Mouse (Mus musculus) yolk sac, embryonic 10.5 days (tissue): Measurements from ENCODE around the gene Barhl2.
A peak's percentile ranks its signal among the peaks of the same experiment; 100 is the strongest.

Source experiments
- DNase-seq: peaks from one replicate; pipeline ENCODE4 v3.0.0-alpha.2; 2017; ENCODE audit warnings: low spot score

Barhl2 gene

DNA sequence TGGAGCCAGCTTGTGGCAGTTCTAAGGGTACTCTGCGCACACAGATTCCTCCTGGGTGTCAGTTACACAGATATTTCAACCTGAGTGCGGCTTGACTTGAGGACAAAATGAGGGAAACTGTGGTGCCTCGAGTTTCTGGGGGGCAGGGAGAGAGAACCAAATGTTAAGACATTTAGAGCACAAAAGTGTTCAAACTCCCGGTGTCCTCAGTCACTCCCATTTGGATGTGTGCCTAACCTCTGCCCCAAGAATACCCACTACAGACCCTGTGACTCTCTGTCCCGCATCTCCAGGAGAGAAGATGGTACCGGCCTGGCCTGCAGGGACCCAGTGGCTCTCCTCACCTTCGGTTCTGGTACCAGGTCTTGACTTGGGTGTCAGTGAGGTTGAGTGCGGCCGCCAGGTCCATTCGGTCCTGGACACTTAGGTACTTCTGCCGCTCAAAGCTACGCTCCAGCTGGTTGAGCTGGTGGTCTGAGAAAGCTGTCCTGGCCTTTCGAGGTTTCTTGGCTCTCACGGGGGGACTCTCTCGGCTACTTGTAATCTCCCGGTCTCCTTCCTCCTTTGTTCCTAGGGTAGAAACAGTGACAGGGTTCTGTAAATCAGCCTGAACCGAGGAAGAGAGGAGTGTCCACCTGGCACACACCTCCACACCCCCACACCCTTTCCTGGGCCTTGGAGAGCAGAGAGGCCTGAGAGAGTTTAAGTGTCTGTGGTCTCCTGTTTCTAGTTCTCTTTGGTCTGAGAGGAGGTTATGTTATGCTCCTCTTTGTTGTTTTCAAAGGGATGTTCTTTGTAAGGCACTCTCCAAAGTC, 2.7 kb downstream of the Barhl2 start:
- no peak for DNase-seq

- no peak for DNase-seq
Observed at GRCm38 (mm10) chr5:106454411-106455105, 3.4 kb downstream of the Barhl2 start.

DNA sequence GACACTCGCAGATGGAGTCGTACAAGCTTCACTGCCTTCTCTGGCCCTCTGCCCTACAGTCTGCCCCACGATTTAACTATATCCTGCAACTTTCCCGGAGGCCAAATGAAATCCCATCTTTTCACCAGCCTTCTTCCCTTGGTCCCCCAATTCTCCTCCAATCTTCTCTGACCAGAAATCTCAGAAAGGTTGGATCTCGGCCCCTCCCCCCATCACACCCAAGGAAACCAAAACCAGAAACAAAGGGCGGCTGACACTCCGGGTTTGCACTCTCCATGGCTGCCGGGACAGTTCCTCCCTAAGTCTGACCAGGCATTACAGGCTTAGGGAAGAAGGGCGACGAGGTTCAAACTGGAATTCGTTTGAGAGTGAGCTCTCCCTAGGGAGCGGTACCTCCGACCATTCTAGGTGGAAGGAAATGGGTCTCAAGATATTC, 4.1 kb downstream of the Barhl2 start:
- DNase-seq = no peak

DNA sequence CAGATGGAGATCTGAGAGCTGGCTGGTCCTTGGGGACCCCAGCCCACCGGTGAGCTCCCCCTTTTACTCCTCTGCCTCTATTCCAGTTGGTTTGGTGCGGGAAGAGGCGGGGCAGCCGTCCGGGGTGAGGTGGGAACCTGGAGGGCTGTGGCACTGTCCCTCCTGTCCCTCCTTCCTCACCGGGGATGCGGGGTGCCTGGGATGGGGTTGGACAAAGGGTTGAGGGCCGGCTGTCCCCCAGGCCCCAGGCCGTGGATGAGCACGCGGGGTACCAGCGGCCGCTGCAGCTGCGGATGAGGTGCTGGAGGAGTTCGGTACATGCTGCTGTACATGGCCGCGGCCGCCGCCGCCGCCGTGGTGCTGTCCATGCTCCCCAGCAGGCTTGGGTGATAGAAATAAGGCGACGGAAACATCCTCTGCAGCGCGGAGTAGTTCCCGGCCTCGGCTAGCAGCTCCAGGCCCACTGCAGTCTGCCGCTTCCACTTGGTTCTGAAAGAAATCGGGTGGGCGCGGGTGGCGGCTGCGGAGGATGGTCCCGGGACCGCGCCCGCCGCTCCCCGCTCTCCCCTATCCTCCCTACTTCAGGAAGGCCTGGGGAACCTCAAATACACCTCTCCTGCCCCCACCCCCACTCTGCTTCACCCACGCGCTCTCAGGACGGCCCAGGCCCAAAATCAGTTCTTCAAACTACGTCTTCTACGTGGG, 4.6 kb downstream of the Barhl2 start:
- no peak for DNase-seq

- no peak for DNase-seq
Observed at GRCm38 (mm10) chr5:106452686-106453085, 5.3 kb downstream of the Barhl2 start.

DNA sequence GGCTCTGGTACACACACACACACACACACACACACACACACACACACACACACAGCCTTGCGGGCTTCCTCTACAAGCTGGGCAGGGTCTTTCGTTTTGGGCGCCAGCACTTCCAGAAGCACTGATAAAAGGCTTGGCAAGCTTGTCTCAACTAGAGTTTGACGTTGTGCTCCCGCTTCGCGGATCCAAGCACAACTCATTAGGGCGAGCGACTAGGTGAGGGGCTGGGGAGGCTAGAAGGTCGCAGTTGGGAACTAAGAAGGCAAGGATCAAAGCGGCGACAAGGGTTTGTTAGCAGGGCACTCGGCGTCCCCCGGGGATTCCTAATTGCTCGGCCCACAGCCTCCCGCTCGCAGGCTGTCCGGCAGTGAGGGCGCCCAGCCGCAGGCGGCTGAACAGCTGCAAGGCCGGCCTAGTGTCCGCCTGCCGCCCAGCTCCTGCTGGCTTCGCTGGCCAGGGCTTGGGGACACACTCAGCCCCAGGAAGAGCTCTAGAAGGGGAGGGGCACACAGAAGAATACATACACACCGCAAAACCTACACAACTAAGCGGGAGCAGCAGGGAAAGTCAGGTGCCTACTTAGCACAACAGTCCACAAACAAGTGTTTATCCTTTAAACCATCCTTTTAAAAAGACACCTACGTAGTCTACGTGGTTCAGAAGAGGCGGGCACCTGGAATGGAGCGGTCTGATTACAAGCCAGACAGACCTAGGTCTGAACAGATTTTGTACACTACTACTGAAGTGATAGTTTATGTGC, 6.1 kb downstream of the Barhl2 start:
- DNase-seq = no peak

- DNase-seq = no peak
Observed at GRCm38 (mm10) chr5:106450426-106451160, 7.4 kb downstream of the Barhl2 start.

DNA sequence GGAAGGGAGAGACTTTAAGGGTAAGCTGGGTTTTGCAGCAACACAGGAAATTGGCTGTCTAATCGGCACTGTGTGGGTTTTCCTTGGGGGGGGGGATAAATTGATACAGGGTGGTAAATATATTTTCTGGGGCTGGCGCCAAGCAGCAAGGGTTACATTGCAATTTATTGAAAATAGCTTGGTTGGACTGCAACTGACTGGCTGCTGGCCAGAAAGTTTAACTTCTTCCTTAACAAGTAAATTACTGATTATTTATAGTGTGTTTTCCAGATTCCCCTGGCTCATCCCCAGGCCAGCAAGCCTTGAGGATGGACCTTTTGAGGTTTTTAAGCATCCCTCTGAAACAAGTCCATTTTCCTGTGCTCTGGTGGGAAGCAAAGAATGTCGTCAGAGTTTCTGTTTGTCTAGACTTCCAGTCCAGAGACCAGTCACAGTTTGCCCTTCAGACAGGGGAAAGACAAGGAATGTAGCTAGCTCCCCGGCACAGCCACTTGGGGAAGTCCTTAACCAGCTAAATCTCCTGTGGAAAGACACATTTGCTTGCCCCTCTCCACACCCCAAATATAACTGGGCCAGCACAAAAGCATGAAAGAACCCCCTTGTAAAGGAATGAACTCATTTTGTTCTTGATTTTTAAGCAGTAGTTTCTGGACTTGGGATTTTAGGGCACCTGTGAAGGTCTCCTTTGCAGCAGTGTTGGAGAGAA, 8.1 kb downstream of the Barhl2 start:
- DNase-seq = no peak

DNA sequence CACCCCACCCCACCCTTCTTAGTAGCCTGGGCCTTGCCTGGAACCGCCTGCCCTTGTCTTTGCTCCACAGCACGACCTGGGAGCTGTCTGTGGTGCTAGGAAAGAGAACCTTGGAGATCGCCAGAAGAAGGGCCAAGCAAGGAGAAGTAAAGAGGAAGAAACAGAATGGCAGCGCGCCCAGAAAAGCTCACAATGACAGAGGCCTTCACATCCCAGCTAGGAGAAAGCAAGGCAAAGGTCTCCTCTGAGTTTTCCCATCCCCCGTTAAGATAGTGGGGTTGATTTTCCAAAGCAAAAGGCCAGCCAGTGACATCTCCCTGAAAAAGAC, 9.2 kb downstream of the Barhl2 start:
- no peak for DNase-seq

- DNase-seq = no peak
Observed at GRCm38 (mm10) chr5:106447951-106448797, 9.8 kb downstream of the Barhl2 start.

GRCm38 (mm10) chr5:106447091-106447820, 10.7 kb downstream of the Barhl2 start:
- DNase-seq = no peak

- no peak for DNase-seq
Observed at GRCm38 (mm10) chr5:106446593-106446992, 11.4 kb downstream of the Barhl2 start.

DNA sequence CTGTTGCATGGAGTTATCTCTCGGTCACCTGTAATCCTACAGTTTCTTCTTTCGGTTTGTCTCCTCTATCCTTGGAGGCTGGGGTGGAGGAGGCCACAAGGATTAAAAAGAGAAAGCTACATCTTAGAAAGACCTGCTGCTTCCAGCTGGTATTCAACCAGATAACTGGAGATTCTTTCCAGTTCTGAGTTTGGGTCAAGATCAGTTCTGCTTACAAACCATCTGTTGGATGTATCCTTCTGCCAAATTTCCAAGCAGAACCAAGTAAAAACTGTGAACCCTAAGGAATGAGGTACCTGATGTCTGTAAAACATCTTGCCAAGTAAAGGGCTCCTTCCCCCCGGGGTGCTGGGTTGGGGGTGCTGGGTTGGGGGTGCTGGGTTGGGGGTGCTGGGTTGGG, 12.3 kb downstream of the Barhl2 start:
- no peak for DNase-seq

- no peak for DNase-seq
Observed at GRCm38 (mm10) chr5:106438916-106439315, 19.1 kb downstream of the Barhl2 start.

GRCm38 (mm10) chr5:106426069-106426468, 31.9 kb downstream of the Barhl2 start:
- DNase-seq = no peak

DNA sequence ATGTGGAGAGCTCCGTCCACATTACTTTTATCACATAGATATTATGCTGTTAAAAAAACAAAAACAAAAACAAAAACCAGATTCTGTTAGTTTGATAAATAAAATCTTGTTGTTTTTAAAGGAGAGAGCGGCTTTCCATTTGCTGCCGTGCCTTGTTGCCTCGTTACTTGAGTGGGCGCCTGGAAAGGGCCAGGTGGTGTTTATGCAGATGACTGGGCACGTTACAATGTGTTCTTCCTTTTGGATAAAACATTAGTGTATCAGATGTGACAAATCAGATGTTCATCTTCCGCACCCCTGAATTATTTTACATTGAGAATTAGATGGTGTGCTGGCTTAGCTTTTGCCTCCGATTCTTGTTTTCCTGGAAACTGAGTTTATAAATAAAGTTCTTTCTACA, 37.1 kb downstream of the Barhl2 start:
- no peak for DNase-seq

GRCm38 (mm10) chr5:106420370-106420769, 37.6 kb downstream of the Barhl2 start:
- no peak for DNase-seq

DNA sequence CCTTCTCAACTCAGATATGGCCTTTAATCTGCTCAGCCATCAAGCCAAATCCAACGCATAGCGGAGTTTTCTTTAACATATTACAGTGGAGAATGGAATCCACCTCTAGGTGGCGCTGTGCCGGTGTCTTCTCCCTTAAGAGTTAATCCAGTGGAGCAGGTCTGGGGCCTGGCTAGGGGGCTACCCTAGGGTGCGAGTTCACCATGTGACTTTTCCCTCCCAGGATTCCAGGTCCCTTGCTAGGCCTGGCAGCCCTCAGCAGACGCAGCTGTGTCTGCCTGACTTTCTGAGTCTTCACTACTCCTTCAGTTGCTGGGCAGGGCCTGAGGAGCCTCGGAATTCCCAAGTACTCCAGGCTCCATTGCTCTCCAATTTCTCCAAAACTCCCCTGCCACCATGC, 40.8 kb downstream of the Barhl2 start:
- peak; percentile 2 for DNase-seq

DNA sequence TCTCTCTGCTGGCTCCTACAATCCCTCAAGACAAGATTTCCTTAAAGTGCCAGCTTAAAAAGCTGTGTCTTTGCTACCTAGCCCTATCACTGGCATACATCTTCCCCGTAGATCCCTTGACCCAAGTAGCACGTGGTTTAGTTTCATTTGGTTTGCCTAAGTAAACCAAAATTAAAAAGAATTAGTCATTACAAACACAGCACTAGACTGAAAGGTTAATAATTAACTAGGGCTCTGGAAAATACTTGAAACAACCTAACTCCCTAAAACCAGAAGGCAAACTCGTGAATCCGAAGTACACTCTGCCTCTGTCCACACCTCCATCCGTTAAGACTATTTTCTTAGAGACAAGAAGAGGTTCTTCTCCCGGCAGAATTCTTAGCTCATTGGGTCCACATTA, 41.4 kb downstream of the Barhl2 start:
- peak; percentile 1 for DNase-seq
